Mouse (Mus musculus) MEL (cell line): Measurements from ENCODE around the gene Neurod2.

Experiments used
- CTCF ChIP-seq, 3 experiments: IDR thresholded peaks in 2 of 3; conservative IDR thresholded peaks in 1 of 3; 2 replicates each; pipeline ENCODE4 v1.5.1; 2011 to 2012; ENCODE audit warnings: low read length in 3 of 3, low read depth in 2 of 3, mild to moderate bottlenecking in 2 of 3, improper control_type of control experiment in 1 of 3, inconsistent platforms in 1 of 3, mixed read lengths in 1 of 3, moderate library complexity in 1 of 3; ENCODE audit not compliant: control insufficient read depth in 1 of 3, insufficient read depth in 1 of 3, poor library complexity in 1 of 3, severe bottlenecking in 1 of 3
- ELF1 ChIP-seq: IDR thresholded peaks from 2 replicates; pipeline ENCODE4 v1.6.1; 2014; ENCODE audit warnings: low read depth, mild to moderate bottlenecking, inconsistent platforms, low read length, improper control_type of control experiment, moderate library complexity
- ETS1 ChIP-seq: IDR thresholded peaks from 2 replicates; pipeline ENCODE4 v1.6.1; 2012; ENCODE audit warnings: low read depth, mild to moderate bottlenecking, inconsistent platforms, low read length, improper control_type of control experiment, moderate library complexity
- MAFK ChIP-seq: IDR thresholded peaks from 2 replicates; pipeline ENCODE4 v1.6.1; 2011; ENCODE audit warnings: low read depth, mild to moderate bottlenecking, low read length, improper control_type of control experiment, borderline replicate concordance
- MAZ ChIP-seq: IDR thresholded peaks from 2 replicates; pipeline ENCODE4 v1.6.1; 2012; ENCODE audit warnings: low read depth, mild to moderate bottlenecking, inconsistent platforms, low read length, improper control_type of control experiment
- MEF2A ChIP-seq: IDR thresholded peaks from 2 replicates; pipeline ENCODE4 v1.6.1; 2014; ENCODE audit warnings: low read depth, mild to moderate bottlenecking, inconsistent platforms, low read length, improper control_type of control experiment; ENCODE audit not compliant: poor library complexity, insufficient replicate concordance, severe bottlenecking; ENCODE audit errors: extremely low read depth
- MXI1 ChIP-seq: IDR thresholded peaks from 2 replicates; pipeline ENCODE4 v1.6.1; 2011; ENCODE audit warnings: mild to moderate bottlenecking, low read depth, low read length, improper control_type of control experiment
- MYB ChIP-seq: IDR thresholded peaks from 2 replicates; pipeline ENCODE4 v1.6.1; 2011; ENCODE audit warnings: mild to moderate bottlenecking, low read depth, low read length, improper control_type of control experiment
- POLR2A ChIP-seq, 2 experiments: IDR thresholded peaks; 2 replicates each; pipeline ENCODE4 v1.6.1; 2011 to 2012; ENCODE audit warnings: low read length in 2 of 2, mild to moderate bottlenecking in 2 of 2, control low read depth in 1 of 2, improper control_type of control experiment in 1 of 2, low read depth in 1 of 2, moderate library complexity in 1 of 2; ENCODE audit not compliant: control insufficient read depth in 1 of 2, insufficient read depth in 1 of 2, poor library complexity in 1 of 2
- RCOR1 ChIP-seq: IDR thresholded peaks from 2 replicates; pipeline ENCODE4 v1.6.1; 2012; ENCODE audit warnings: low read depth, mild to moderate bottlenecking, inconsistent platforms, low read length, improper control_type of control experiment
- SMC3 ChIP-seq: IDR thresholded peaks from 2 replicates; pipeline ENCODE4 v1.6.1; 2011; ENCODE audit warnings: low read depth, low read length, improper control_type of control experiment
- USF1 ChIP-seq: IDR thresholded peaks from 2 replicates; pipeline ENCODE4 v1.6.1; 2014; ENCODE audit warnings: low read depth, mild to moderate bottlenecking, inconsistent platforms, low read length, improper control_type of control experiment, moderate library complexity
- ZNF384 ChIP-seq: IDR thresholded peaks from 2 replicates; pipeline ENCODE4 v1.6.1; 2012; ENCODE audit warnings: low read depth, mild to moderate bottlenecking, inconsistent platforms, low read length, improper control_type of control experiment

- no peak for TF ChIP-seq SMC3
- TF ChIP-seq ETS1: no peak
- no peak for TF ChIP-seq POLR2A (IDR thresholded peaks at IDR 0.05; ENCODE audit: control insufficient read depth in 1 of 2, insufficient read depth in 1 of 2, low read depth in 1 of 2, low read length in 2 of 2, poor library complexity in 1 of 2)
- no peak for TF ChIP-seq ELF1
- no peak for TF ChIP-seq CTCF (IDR thresholded peaks at IDR 0.05 in 2 of 3, conservative IDR thresholded peaks at IDR 0.05 in 1 of 3; ENCODE audit: control insufficient read depth in 1 of 3, insufficient read depth in 1 of 3, low read depth in 2 of 3, low read length in 3 of 3, poor library complexity in 1 of 3, severe bottlenecking in 1 of 3)
- no peak for TF ChIP-seq MAZ
- TF ChIP-seq MYB: no peak
- TF ChIP-seq MXI1: no peak
- no peak for TF ChIP-seq MEF2A
- no peak for TF ChIP-seq ZNF384
- no peak for TF ChIP-seq USF1
- no peak for TF ChIP-seq MAFK
- no peak for TF ChIP-seq RCOR1
These were observed 11.7 kb upstream of the Neurod2 start for GRCm38 (mm10) chr11:98341174-98341573.
